Mouse (Mus musculus): ENCODE data around the gene Zfp57.

- TF ChIP-seq POLR2A (IDR thresholded peaks at IDR 0.05; ENCODE audit: insufficient read length, low read depth) (no peak), MAX (IDR thresholded peaks at IDR 0.05; ENCODE audit: low read depth) (no peak), REST (IDR thresholded peaks at IDR 0.05; ENCODE audit: insufficient read depth, insufficient read length) (no peak), E2F4 (IDR thresholded peaks at IDR 0.05; ENCODE audit: insufficient read depth) (no peak)
Observed at GRCm38 (mm10) chr17:37018328-37018727, 17.4 kb downstream of the Zfp57 start.
